Mouse (Mus musculus): ENCODE results near the gene 4833420G17Rik.

DNA sequence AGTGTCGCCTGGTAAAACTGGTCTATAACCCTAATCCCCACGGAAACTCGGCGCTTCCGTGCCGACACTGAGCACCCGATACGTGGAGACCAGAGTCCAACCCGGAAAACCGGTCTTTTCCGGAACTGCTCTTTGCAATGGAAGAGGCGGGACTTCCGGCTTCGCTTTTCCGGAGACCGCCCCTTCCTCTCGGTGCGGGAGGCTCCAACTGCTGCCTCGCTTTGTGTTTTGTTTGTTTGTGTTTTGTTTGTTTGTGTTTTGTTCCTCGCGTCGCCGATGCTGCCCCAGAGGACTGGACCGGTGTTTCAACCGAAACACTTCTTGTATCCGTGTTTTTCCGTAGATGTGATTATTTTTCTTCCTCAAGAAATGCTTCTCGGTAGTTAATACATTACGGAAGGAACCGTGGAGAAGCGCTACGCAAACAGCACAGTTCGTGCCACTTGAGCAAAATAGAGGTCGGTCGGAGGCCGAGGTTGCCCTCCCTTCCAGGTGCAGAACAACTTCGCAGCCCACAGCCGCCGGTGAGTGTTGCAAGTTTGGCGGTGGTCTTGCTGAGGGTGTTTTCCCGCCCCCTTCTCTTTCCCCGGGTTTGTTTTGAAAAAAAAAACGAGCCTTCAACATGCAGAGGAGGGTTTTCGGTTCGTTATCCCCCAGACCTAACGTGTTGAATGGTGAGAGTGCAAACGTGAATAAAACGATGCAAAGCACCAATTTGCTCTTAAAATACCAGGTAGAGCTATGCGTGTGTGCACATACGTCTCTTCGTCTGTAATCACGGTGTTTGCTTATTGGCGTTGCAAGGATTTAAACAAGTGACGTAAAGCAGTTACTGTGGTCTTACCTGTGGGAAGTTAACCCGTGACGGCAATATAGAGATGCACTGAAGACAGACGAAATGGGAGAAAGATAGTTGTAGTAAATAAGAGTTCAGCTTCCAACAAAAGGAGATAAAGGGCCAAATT, at the start of gene 4833420G17Rik:
- TF ChIP-seq CTCF (IDR thresholded peaks at IDR 0.05; ENCODE audit: extremely low read depth, insufficient read depth, low read length) = no peak
- TF ChIP-seq POLR2A (IDR thresholded peaks at IDR 0.05; ENCODE audit: extremely low read depth, insufficient read depth, low read length) = peak; percentile 94
